Mouse (Mus musculus) kidney, adult 18-20 months (tissue): Measurements from ENCODE around the gene Gm36028.

Experiments
- DNase-seq: peaks from one replicate; pipeline ENCODE4 v3.0.0; 2021

Gm36028 gene

DNA sequence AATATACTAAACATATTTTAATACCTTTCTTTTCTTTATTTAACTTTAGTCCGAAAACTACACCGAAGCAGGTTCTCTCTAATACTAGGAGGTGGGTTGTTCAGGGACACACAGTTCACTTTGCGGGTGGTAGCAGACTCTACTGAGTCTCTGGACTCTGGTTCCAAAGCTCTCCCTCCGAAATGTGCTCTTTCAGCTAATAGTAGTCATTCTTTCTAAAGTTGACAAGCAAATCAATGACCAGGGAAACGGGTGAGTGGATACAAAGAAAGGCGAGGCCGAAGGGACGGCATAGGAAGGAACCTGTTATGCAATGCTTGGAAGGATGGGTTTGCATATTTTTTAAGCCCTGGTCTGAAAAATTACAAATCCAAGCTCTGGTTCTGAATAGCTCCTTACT, 3.5 kb downstream of the Gm36028 start:
- DNase-seq: peak; percentile 48

DNA sequence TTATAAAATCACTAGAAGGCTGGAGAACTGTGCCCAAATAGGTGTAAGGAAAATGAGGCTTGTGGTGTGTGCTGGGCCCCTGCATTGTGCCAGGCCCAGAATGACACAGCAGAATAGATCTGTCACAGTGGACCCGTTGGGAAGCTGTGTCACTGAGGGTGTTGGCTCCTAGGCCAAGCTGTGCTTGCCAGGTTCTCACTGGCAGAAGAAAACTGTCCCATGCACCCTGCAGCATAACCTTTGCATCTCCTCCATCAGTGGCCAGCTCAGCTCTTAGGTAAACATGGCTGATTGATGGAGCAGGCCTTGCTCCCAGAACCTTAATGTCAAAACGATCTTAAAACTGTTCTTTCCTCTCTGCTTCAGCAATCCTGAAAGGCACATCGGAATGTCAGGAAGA, 4.6 kb downstream of the Gm36028 start:
- DNase-seq: peak; percentile 46

DNA sequence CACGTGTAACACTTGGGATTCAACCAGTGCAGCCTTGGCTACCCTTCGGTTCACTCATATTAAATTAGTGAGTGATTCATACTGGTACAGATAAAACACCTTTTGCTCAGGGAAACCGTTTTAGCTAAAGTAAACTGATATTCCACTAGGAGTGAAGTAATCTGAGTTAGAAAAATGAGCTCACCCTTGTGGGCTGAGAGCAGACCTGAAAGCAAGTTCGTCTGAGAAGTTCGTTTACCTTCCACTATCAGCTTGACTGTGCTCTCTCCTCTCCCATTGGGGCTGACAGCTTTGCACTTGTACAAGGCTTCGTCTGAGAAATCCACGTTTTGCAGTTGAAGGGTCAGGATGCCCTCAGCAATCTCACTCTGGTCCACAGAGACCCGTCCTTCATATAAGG, 5.4 kb downstream of the Gm36028 start:
- no peak for DNase-seq

GRCm38 (mm10) chr16:37854593-37854992, 6.4 kb downstream of the Gm36028 start:
- no peak for DNase-seq

- no peak for DNase-seq
Measured at GRCm38 (mm10) chr16:37854054-37854453, 6.9 kb downstream of the Gm36028 start.

DNA sequence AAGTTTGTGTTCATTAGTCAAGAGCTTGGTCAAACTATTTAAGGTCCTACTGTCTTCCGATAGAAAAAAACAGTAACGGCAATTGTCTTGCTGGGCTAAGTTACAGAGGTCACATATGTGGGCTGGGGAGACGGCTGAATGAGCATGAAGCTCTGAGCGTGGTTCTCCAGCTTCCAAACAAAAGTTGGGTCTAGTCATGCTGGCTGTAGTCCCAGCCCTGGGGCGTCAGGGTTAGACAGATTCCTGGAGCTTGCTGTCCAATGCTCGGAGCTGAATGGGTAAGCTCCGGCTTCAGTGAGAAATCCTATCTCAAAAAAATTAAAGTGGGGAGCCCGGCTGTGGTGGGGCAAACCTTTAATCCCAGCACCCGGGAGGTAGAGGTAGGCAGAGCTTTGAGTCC, 7.7 kb downstream of the Gm36028 start:
- DNase-seq: peak; percentile 42

GRCm38 (mm10) chr16:37851366-37851765, 9.6 kb downstream of the Gm36028 start:
- peak; percentile 34 for DNase-seq

DNA sequence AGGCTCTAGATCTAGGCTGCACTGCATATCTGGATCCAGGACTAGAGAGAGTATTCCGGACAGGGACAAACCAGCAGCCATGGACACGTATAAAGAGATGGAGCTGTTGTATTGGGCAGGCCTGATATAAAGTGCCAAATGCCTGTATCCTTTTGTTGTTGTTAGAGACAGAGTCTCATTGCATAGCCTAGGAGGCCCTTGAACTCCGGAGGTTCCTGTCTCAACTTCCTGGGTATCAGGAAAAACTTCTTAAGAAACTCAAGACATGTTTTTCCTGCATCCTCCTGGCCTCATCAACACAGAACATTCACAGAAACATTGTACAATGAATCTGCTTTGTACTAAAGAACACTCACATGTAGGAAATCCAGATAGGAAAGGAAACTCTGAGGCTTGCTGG, 13.9 kb downstream of the Gm36028 start:
- DNase-seq: no peak

GRCm38 (mm10) chr16:37845202-37845925, 15.6 kb downstream of the Gm36028 start:
- DNase-seq: peak; percentile 11

- no peak for DNase-seq
Measured at GRCm38 (mm10) chr16:37843740-37844139, 17.2 kb downstream of the Gm36028 start.

GRCm38 (mm10) chr16:37842439-37842838, 18.5 kb downstream of the Gm36028 start:
- no peak for DNase-seq

DNA sequence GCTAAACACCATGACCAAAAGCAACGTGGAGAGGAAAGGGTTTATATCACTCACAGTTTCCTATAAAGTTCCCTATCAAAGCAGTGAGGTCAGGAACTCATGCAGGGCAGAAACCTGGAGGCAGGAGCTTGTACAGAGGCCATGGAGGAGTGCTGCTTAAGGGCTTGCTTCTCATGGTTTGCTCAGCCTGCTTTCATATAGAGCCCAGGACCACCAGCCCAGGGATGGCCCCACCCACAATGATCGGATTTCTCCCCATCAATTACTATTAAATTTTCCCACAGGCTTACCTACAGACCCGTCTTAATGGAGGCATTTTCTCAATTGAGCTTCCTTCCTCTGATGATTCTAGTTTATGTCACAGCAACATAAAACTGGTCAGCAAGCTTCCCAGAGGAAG, 23.4 kb downstream of the Gm36028 start:
- no peak for DNase-seq

DNA sequence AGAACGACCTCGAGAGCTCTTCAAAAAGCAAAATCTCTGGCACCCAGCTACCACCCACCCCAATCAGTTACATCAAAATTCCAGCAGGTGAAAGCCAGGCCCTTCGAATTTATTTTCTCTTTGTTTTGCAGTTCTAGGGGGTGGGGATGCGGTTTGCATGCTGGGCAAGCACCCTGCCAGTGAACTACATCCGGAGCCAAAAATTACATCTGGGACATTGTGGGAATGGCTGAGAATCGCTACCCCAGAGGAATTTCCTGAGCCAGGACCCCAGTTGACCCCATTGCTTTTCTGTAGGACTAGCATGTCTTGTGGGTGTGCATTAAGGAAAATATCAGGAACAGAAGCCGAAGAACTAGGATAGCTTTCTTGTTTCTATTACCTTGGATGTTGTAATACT, 29.9 kb downstream of the Gm36028 start:
- DNase-seq: no peak

GRCm38 (mm10) chr16:37826286-37826685, 34.7 kb downstream of the Gm36028 start:
- no peak for DNase-seq

DNA sequence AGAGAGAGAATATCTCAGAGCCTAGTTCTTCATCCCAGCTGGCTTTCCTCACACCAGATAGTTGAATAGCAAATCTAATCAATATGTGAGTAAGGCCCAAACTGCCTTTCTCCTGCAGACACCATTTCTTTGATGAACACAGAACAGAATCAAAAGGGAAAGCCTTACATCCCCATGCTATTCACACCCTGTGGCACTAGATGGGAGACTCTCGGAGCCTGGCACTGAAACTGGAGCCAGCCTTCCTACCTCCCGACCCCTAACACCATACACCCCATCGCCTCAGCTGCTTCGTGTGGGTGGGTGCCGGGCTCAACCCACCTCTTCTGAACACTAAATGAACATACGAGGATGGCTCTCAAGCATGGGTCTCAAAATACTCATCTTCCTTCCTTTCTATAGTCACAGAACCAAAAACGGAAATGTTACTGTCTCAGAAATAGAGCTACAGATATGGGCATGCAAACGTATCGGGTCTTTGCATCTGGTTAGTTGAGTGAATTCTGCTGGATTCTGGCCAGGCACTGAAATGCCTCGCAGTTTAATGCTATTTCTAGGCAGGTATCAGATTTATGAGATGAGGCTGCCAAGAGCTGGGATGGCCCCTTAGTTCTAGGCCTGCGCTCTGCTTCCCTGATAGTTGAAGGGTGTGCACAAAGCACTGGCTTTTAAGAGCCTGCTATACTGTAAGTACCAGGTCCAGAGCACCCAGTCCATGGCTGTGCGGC, 36.0 kb downstream of the Gm36028 start:
- no peak for DNase-seq

- peak; percentile 51 for DNase-seq
Measured at GRCm38 (mm10) chr16:37823949-37824348, 37.0 kb downstream of the Gm36028 start.

- DNase-seq: no peak
Measured at GRCm38 (mm10) chr16:37817986-37818385, 43.0 kb downstream of the Gm36028 start.

DNA sequence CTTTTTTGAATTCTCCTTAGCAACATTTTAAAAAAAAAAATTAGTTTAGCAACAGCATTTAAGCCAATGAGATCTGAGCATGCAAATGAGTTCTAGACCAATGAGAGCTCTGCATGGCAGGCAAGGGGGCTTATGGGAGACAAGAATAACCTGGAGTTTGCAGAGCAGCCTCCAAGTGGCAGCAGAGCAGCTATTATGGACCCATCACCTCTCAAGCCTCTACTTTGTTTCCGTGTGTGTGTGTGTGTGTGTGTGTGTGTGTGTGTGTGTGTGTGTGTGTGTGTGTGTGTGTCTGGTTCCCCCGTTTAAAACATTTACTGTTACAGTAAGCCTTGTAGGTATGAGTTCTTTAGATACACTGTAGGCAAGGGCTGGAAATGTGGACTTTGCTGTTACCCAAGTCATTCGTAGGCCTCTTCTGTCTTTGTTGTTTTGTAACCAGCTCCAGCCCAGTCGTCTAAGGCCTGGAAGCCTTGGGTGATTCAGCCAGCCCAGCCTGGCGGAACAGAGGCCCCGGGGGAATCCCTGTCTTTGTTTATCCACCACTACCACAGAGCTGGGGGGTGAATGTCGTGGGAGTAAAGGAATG, 46.5 kb downstream of the Gm36028 start:
- DNase-seq: peak; percentile 74

DNA sequence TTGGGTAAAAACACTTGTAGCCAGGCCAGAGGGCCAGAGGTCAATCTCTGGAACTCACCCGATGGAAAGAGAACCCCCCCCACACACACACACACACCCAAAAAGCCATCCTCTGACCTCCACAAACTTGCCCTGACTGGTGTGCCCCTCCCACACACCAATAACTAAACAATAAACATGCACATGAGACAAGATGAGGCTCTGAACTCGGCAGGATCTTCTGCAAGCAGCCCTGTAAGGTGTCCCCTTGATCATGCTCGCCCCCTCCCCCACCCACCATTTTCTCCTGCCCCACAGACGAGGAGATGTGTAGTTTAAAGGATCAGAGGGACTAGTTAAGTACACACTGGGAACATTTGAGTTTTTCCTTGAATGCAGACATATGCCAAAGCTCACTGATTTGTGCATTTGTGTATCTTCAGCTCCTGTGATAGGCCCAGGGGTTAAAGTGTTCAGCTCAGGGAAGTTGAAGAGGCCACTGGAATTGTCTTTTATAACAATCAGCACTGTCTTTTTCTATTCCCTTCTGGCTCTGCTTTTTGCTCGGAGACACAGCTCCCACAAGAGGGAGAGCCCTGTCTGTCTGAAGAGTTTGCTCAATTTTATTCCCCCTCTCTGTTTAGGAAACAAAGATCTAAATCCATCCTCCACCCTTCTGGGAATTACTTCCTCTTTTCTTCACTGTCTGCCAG, 47.1 kb downstream of the Gm36028 start:
- no peak for DNase-seq

DNA sequence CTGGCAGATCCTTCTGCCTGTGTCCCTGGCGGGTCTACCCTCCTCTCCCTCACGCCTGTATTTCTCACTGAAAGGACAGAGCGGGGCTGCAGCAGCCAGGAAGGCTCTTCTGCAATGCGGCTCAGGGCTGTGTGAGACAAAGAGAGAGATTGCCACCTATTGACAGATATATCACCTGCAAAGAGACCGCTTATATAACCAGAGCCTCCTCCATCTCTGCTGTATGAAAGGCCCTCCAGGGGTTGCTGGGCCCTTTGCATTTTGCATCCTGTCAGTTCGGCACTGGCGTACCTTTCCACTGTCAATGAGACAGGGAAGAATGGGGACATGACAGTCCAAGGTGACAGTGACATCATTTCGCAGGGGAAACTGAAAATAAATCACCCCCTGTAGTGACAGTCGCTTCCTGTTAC, 48.5 kb downstream of the Gm36028 start:
- DNase-seq: peak; percentile 55

DNA sequence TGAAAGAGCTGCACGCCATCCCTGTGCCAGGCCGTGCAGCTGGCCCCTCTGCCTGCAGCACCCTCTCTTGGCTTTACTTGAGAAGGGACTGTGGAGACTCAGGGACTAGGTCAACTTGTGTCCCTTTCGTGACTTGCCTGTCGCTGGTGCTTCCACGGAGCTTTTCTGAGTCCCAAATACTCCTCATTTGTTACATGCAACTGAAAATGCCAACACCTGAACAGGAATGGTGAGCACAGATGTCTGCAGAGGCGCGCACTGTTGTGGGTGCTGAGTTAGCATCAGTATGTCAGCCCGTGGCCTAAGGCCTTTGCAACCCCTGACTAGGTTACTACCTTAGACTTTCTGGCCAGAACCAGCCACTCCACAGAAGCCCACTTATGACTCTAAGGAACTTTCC, 49.1 kb downstream of the Gm36028 start:
- DNase-seq: no peak

DNA sequence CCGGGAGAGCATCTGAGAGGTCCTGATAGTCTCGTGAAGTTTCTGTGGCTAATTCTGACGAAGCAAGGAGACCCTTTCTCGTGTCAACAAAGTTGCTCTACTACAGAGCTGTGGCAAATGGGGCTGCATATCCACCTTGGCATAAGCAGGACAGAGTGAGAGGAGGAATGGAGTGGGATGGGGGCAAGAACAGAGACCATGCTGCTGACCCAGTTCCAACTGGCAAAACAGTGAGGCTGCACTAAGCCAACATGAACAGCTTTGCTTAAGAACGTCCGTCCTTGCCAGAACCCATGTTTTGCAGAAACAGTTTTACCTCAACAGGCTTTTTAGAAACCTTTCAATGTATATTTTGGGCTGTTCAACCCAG, 51.3 kb downstream of the Gm36028 start:
- DNase-seq: no peak

DNA sequence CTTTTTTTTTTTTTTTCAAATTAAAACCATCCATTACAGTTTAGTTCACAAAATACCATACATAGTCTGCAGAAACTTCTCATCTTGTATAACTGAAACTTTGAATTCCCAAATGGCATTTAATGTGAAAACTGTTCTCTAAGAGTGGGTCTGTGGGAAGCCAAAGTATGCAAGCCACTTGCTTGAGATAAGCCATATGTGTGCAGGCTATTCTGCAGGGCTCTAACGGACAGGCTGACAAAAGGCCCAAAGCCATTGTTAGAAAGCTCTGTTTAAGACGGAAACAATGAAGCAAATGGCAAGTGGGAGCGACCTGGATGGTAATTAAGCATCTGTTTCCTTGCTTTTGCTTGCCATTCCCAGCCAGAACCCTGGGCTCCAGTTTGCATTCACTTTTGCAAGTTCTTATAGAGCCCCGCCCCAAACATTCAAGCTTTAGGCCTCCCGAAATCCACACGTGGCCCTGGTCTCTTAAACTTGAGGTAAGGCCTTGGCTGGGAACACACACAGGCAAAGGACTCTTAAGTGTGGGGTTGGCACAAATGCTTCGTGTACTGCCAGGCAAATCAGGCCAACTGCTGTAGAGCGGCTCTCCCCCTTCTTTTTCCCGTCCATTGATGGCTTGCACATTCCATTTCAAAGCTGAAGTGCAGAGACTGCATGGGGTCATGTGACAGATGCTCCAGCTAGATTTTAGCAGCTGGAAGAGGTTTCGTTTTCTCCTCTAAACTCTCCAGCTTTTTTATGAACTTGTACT, 51.9 kb downstream of the Gm36028 start:
- no peak for DNase-seq
